23 mouse cellular contexts compared by ENCODE assay signal in genomic region chr6:99986449-99986848, GRCm38 (mm10).
"Had no signal": no experiment of that assay in that cellular context is flagged by ENCODE, and none has a peak within 500 bp of the region (broad histone marks: within the 10 kb centered on the region; RNA-seq: fewer than 3 reads in every experiment).

No protein-coding gene starts in this region.

- H3K27ac ChIP-seq: hindbrain, postnatal 0 days; kidney, embryonic 15.5 days; layer of hippocampus, adult 2 months; liver, embryonic 15.5 days; macrophage; midbrain, embryonic 10.5 days; neural tube, embryonic 12.5 days; neural tube, embryonic 15.5 days; stomach, postnatal 0 days had no signal

- H3K4me3 ChIP-seq: kidney, embryonic 15.5 days; layer of hippocampus, adult 2 months; liver, embryonic 15.5 days; megakaryocyte, embryonic 14.5 days; midbrain, embryonic 10.5 days; neural tube, embryonic 12.5 days; neural tube, embryonic 15.5 days had no signal

- H3K4me2 ChIP-seq: kidney, embryonic 15.5 days; liver, embryonic 11.5 days; liver, embryonic 15.5 days; lung, embryonic 14.5 days; neural tube, embryonic 12.5 days; neural tube, embryonic 15.5 days had no signal

- H3K9ac ChIP-seq: kidney, embryonic 15.5 days; liver, embryonic 15.5 days; lung, embryonic 14.5 days; neural tube, embryonic 12.5 days; neural tube, embryonic 15.5 days had no signal

- H3K9me3 ChIP-seq: kidney, embryonic 15.5 days; liver, embryonic 15.5 days; megakaryocyte, embryonic 14.5 days; midbrain, embryonic 10.5 days; neural tube, embryonic 12.5 days; neural tube, embryonic 15.5 days had no signal

- H3K4me1 ChIP-seq: megakaryocyte, embryonic 14.5 days had no signal

- ATAC-seq: hindbrain, postnatal 0 days; inflammation-experienced regulatory T-cells, adult 6 months; intestine, embryonic 16.5 days had no signal

- H3K36me3 ChIP-seq: kidney, embryonic 15.5 days; liver, embryonic 15.5 days; midbrain, embryonic 10.5 days; neural tube, embryonic 12.5 days; neural tube, embryonic 15.5 days had no signal

- DNase-seq: kidney, postnatal 14 days; layer of hippocampus, adult 9-11 months; lung, embryonic 14.5 days; midbrain, embryonic 14.5 days; right cerebral cortex, adult 18-20 months; right cerebral cortex, postnatal 14 days; right cerebral cortex, postnatal 4 days; thymus, adult 2 months; thymus, postnatal 14 days; thymus, postnatal 4 days had no signal
